Mouse (Mus musculus): ENCODE measurements around the gene H2-DMb2. TPM values are rescaled to one million over a fixed set of nuclear protein-coding genes. Genes with fewer than 3 reads are reported as not detected.

H2-DMb2 gene
- polyA plus RNA-seq, 1 experiment from 2014 or later, result not detected

DNA sequence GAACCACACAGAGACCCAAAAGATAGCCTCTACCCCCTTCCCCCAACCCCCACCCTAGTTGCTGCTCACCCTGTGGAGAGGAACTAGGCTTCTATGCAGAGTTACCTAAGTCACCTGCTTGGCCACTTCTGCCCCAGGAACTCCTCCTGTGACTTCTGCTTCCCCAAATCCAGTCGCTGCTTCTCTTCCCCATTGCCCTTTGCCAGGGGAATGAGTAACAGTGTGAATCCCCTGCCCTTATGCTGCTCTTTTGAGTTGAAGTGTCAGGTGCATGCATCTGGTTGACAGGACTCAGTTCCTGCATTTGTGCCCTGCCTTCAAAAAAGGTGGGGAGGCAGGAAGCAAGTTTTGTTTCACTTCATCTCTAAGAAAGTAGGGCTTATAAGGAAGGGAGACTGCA lies 31.0 kb downstream of the H2-DMb2 start:
- Histone ChIP-seq H3K9me3 (ENCODE audit: control insufficient read depth, low read length) (peaks cover 5% of the 10 kb centered on the region; the same call in 1 of the 2 replicates), H3K36me3 (ENCODE audit: control insufficient read depth, insufficient read depth, low read length) (no peaks in the 10 kb centered on the region), H3K9ac (ENCODE audit: low read depth, low read length) (no peak overlapping the region), H3K4me1 (replicated peaks; ENCODE audit: control insufficient read depth, insufficient read depth, low read length) (no peaks in the 10 kb centered on the region), H3K4me2 (replicated peaks; ENCODE audit: low read depth, low read length) (no peak overlapping the region), H3K27ac (ENCODE audit: low read depth, low read length) (no peak overlapping the region), H3K27me3 (ENCODE audit: control insufficient read depth, insufficient read depth, low read length) (no peaks in the 10 kb centered on the region), H3K4me3 (ENCODE audit: low read depth, low read length) (no peak overlapping the region)
- WGBS, result 79% methylated on average over 1 of the region's 1 CpGs
- DNase-seq (ENCODE audit: low spot score), result no peak
- no peak for ATAC-seq (ENCODE audit: low FRiP score)

DNA sequence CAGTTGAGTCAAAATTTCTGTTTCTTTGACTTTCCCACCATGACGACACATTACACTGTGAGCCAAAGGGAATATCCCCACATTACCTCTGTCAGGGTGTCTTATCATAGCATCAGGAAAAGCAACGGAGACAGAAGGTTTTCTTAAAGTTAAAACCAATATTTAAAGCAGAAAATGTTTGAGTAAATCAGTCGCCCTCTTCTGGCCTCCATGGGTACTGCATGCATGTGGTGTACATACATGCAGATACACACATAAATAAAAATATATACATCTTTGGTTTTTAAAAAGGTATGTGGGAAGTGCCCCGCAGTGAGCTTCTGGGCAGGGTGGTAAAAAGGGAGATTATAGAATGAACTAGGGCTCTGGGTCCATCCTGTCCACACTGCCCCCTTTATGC lies 34.1 kb downstream of the H2-DMb2 start:
- Histone ChIP-seq H3K27ac (ENCODE audit: low read depth, low read length) (no peak overlapping the region), H3K4me3 (ENCODE audit: low read depth, low read length) (no peak overlapping the region), H3K4me1 (replicated peaks; ENCODE audit: control insufficient read depth, insufficient read depth, low read length) (no peaks in the 10 kb centered on the region), H3K9ac (ENCODE audit: low read depth, low read length) (no peak overlapping the region), H3K36me3 (ENCODE audit: control insufficient read depth, insufficient read depth, low read length) (no peaks in the 10 kb centered on the region), H3K27me3 (ENCODE audit: control insufficient read depth, insufficient read depth, low read length) (no peaks in the 10 kb centered on the region; the same call in 1 of the 2 replicates), H3K4me2 (replicated peaks; ENCODE audit: low read depth, low read length) (no peak overlapping the region), H3K9me3 (ENCODE audit: control insufficient read depth, low read length) (peaks cover 5% of the 10 kb centered on the region; the same call in 1 of the 2 replicates)
- DNase-seq (ENCODE audit: low spot score) (peak; percentile 21), ATAC-seq (ENCODE audit: low FRiP score) (no peak)
- WGBS, result 67% methylated on average over 4 of the region's 4 CpGs

DNA sequence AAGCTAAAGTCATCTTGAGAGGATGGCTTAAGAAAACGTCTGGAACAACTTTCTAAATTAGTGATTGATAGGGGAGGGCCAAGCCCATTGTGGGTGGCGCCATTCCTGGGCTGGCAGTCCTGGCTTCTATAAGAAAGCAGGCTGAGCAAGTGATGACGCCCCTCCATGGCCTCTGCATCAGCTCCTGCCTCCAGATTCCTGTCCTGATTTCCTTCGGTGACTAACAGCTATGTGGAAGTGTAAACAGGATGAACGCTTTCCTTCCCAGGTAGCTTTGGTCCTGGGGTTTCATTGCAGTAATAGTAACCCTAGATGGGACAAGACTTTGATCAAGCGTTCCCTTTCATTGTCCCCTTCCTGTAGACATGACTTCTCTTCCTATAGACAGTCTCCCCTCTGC lies 35.9 kb downstream of the H2-DMb2 start:
- no peaks in the 10 kb centered on the region for H3K36me3 ChIP-seq (ENCODE audit: control insufficient read depth, insufficient read depth, low read length)
- 65% methylated on average over 6 of the region's 6 CpGs for WGBS
- H3K27ac ChIP-seq (ENCODE audit: low read depth, low read length), result no peak overlapping the region
- H3K4me2 ChIP-seq (replicated peaks; ENCODE audit: low read depth, low read length), result no peak overlapping the region
- no peak for DNase-seq (ENCODE audit: low spot score)
- H3K9ac ChIP-seq (ENCODE audit: low read depth, low read length), result no peak overlapping the region
- ATAC-seq (ENCODE audit: low FRiP score), result no peak
- H3K27me3 ChIP-seq (ENCODE audit: control insufficient read depth, insufficient read depth, low read length), result peaks cover 1% of the 10 kb centered on the region
- H3K4me3 ChIP-seq (ENCODE audit: low read depth, low read length), result no peak overlapping the region
- no peaks in the 10 kb centered on the region for H3K4me1 ChIP-seq (replicated peaks; ENCODE audit: control insufficient read depth, insufficient read depth, low read length)
- H3K9me3 ChIP-seq (ENCODE audit: control insufficient read depth, low read length), result peaks cover 5% of the 10 kb centered on the region; the same call in 1 of the 2 replicates

DNA sequence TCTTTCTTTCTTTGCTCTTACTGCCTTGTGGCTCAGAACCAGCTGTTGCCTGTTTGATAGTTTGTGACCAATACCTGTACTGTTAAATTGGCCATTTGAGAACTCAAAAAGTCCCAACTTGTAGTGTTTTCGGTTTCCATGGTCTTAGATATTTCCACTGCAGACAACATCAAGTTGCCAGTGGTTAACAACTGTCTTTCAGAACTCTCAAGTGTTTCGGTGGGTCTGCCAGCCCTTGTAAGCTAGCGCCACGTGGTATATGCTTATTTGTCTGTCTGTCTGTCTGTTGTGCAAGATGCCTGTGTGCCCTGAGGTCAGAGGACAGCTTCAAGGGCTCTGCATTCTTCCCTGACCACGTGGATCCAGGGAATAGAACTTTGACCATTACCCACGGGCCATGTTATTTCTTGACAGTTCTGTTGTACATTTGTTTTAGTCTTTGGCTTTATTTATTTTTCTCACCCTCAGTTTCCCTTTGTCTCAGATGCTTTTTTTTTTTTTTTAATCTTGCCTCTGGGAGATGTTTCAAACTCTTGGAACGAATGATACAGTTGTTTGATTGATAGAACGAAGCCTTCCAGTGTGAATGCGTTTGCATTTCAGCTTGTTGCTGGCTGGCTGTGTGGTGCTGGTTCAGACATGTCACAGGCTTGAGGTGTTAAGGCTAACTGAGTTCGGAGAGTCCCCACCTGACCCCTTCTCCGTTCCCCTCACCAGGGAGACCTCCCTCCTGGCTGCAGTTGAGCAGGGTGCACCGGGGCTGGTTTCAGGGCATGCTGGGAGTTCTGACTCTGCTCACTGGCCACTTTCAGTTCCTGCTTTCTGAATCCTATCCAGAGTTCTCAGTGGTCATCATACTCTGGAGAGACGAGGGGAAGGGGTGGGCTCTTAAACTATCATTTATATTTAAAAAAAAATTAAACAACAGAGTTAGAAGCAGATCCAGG lies 37.1 kb downstream of the H2-DMb2 start:
- no peak overlapping the region for H3K4me2 ChIP-seq (replicated peaks; ENCODE audit: low read depth, low read length)
- ATAC-seq (ENCODE audit: low FRiP score), result no peak
- WGBS, result 71% methylated on average over 13 of the region's 13 CpGs

DNA sequence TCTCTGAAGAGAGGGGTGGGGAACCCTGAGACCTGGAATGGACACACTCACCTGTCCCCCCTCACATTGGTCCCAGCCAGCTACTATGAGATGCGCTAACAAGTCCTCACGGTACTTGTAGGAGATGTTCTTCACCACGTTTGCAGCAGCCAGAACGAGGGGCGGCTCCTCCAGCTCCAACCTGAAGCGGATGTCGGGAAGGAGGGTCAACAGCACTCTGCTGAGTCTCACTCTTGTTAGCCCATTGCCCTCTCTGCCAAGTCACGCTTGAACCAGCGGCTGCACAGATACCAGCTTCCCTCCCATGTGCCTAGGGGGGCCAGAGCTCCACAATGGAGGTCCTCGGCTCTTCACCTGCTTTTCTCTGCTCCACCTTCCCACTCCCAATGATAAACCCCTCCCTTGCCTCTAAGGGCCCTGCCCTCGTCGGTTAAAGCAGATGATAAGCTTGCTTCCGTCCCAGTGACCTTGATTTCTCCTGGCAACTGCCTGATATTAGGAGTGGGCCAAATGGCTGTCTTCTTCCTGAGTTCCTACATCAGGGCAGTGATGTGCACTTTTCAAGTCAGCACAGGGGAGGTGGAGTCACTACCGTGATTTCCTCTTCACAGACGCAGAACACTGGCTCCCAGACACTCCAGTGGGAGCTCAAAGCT lies 40.6 kb downstream of the H2-DMb2 start:
- DNase-seq (ENCODE audit: low spot score) (no peak), ATAC-seq (ENCODE audit: low FRiP score) (no peak)
- no peak overlapping the region for H3K9ac ChIP-seq (ENCODE audit: low read depth, low read length)
- H3K4me3 ChIP-seq (ENCODE audit: low read depth, low read length), result no peak overlapping the region
- H3K4me2 ChIP-seq (replicated peaks; ENCODE audit: low read depth, low read length), result no peak overlapping the region
- H3K36me3 ChIP-seq (ENCODE audit: control insufficient read depth, insufficient read depth, low read length), result no peaks in the 10 kb centered on the region
- no peaks in the 10 kb centered on the region for H3K9me3 ChIP-seq (ENCODE audit: control insufficient read depth, low read length)
- peaks cover 7% of the 10 kb centered on the region for H3K4me1 ChIP-seq (replicated peaks; ENCODE audit: control insufficient read depth, insufficient read depth, low read length)
- WGBS, result 81% methylated on average over 15 of the region's 15 CpGs
- peaks cover 36% of the 10 kb centered on the region for H3K27me3 ChIP-seq (ENCODE audit: control insufficient read depth, insufficient read depth, low read length)
- H3K27ac ChIP-seq (ENCODE audit: low read depth, low read length), result no peak overlapping the region

More for the DNA sequence above, 37.1 kb downstream of the H2-DMb2 start:
- Histone ChIP-seq H3K27ac (ENCODE audit: low read depth, low read length) (no peak overlapping the region), H3K4me1 (replicated peaks; ENCODE audit: control insufficient read depth, insufficient read depth, low read length) (no peaks in the 10 kb centered on the region), H3K27me3 (ENCODE audit: control insufficient read depth, insufficient read depth, low read length) (peaks cover 6% of the 10 kb centered on the region), H3K9me3 (ENCODE audit: control insufficient read depth, low read length) (peaks cover 5% of the 10 kb centered on the region; the same call in 1 of the 2 replicates), H3K36me3 (ENCODE audit: control insufficient read depth, insufficient read depth, low read length) (no peaks in the 10 kb centered on the region), H3K4me3 (ENCODE audit: low read depth, low read length) (no peak overlapping the region), H3K9ac (ENCODE audit: low read depth, low read length) (no peak overlapping the region)
- no peak for DNase-seq (ENCODE audit: low spot score)

DNA sequence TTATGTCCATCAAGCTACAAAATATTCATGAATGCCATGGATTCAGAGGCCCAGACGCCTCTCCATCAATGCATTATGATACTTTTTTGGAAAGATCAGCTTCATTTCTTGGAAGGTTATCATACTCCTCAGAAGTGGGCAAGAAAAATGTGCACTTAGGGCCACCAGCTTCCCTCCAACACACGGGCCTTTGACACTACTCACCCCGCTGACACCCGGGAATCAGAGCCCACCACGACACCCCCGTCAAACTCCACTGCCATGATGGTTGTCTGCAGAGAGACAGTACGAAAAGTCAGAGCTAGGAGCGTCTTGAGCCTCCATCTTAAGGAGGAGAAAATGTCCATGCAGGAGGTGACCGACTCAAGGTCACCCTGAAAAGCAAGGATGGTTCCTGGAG lies 42.4 kb downstream of the H2-DMb2 start:
- ATAC-seq (ENCODE audit: low FRiP score) (no peak), DNase-seq (ENCODE audit: low spot score) (no peak)
- no peaks in the 10 kb centered on the region for H3K9me3 ChIP-seq (ENCODE audit: control insufficient read depth, low read length)
- WGBS, result 86% methylated on average over 9 of the region's 9 CpGs
- H3K9ac ChIP-seq (ENCODE audit: low read depth, low read length), result no peak overlapping the region
- H3K36me3 ChIP-seq (ENCODE audit: control insufficient read depth, insufficient read depth, low read length), result no peaks in the 10 kb centered on the region
- no peak overlapping the region for H3K4me3 ChIP-seq (ENCODE audit: low read depth, low read length)
- H3K4me2 ChIP-seq (replicated peaks; ENCODE audit: low read depth, low read length), result no peak overlapping the region
- peaks cover 49% of the 10 kb centered on the region for H3K27me3 ChIP-seq (ENCODE audit: control insufficient read depth, insufficient read depth, low read length)
- H3K27ac ChIP-seq (ENCODE audit: low read depth, low read length), result no peak overlapping the region
- peaks cover 7% of the 10 kb centered on the region for H3K4me1 ChIP-seq (replicated peaks; ENCODE audit: control insufficient read depth, insufficient read depth, low read length)

DNA sequence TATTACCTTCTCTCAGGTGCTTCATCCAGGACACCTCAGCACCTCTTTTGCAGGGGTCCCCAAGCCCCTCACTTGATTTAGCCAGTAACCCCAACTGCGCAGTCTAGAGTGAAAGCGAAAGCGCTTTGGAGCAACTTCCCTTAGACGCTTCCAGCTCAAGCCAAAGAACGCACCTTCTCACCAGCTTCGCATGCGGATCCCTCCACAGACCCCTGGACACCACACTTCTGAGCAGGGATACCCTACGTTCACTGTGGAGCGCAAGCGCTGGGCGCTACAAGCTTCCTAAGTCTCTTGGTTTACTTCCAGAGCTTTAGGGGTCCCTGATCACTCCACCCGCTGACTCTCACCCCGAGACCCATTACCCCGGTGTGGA lies 43.8 kb downstream of the H2-DMb2 start:
- peak overlapping the region; percentile 78 for H3K4me2 ChIP-seq (replicated peaks; ENCODE audit: low read depth, low read length)
- no peaks in the 10 kb centered on the region for H3K36me3 ChIP-seq (ENCODE audit: control insufficient read depth, insufficient read depth, low read length)
- DNase-seq (ENCODE audit: low spot score) (no peak), ATAC-seq (ENCODE audit: low FRiP score) (no peak; the same call in 1 of the 2 replicates)
- H3K27ac ChIP-seq (ENCODE audit: low read depth, low read length), result no peak overlapping the region
- peaks cover 49% of the 10 kb centered on the region for H3K27me3 ChIP-seq (ENCODE audit: control insufficient read depth, insufficient read depth, low read length)
- H3K4me1 ChIP-seq (replicated peaks; ENCODE audit: control insufficient read depth, insufficient read depth, low read length), result peaks cover 7% of the 10 kb centered on the region
- 3% methylated on average over 14 of the region's 14 CpGs for WGBS
- H3K9ac ChIP-seq (ENCODE audit: low read depth, low read length), result 0 out of 2 replicates have a peak overlapping the region, but pooled peaks have one; percentile 4
- peak overlapping the region; percentile 36 for H3K4me3 ChIP-seq (ENCODE audit: low read depth, low read length)
- no peaks in the 10 kb centered on the region for H3K9me3 ChIP-seq (ENCODE audit: control insufficient read depth, low read length)

DNA sequence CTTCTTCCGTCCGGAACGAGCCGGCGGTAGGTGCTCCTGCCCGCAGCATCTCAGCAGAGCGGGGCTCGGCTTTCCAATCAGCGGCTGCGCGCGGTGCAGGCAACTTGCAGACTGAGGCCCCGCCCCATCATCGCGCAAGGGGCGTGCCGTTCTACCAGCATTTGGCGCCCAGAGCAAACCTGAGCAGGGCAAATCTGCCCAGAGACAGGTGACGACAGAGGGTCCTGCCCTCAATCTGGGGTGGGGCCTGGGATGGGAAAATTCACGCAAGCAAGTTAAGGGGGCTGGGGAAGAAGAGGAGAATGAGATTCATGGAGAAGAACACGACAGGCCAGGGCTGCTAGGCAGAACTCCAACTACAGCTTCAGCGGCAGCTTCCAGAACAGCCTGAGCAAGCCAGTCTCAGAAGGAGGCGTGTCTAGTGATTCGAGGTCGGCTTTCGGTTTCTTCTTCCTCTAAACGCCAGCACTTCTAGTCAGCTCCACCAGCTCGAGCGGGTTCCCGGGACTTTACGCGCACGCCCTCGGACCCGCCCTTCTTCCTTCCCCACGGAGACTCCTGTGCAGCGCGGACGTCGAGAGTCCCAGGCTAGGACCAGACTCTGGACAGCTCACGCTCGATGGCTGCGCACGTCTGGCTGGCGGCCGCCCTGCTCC lies 44.3 kb downstream of the H2-DMb2 start, which contains the start of the genes Tap1 and Psmb9:
TSS of gene Tap1 (plus strand) at position 293 of the 656 bp plus-strand sequence.
TSS of gene Psmb9 (minus strand) at position 504 of the 656 bp plus-strand sequence.
- WGBS, result under 1% methylated on average over 46 of the region's 46 CpGs
- Histone ChIP-seq H3K27ac (ENCODE audit: low read depth, low read length) (no peak within 1 kb of the TSS), H3K27me3 (ENCODE audit: control insufficient read depth, insufficient read depth, low read length) (peaks cover 49% of the 10 kb centered on the region)

More for the DNA sequence above, 44.3 kb downstream of the H2-DMb2 start, which contains the start of the genes Tap1 and Psmb9:
- peak within 1 kb of the TSS; percentile 36 for H3K4me3 ChIP-seq (ENCODE audit: low read depth, low read length)
- H3K4me2 ChIP-seq (replicated peaks; ENCODE audit: low read depth, low read length), result peak within 1 kb of the TSS; percentile 78
- peak; percentile 92 for DNase-seq (ENCODE audit: low spot score)
- H3K4me1 ChIP-seq (replicated peaks; ENCODE audit: control insufficient read depth, insufficient read depth, low read length), result peaks cover 7% of the 10 kb centered on the region
- H3K9me3 ChIP-seq (ENCODE audit: control insufficient read depth, low read length), result no peaks in the 10 kb centered on the region
- peak within 1 kb of the TSS; percentile 23; the same call in 1 of the 2 replicates for H3K9ac ChIP-seq (ENCODE audit: low read depth, low read length)
- no peaks in the 10 kb centered on the region for H3K36me3 ChIP-seq (ENCODE audit: control insufficient read depth, insufficient read depth, low read length)
- ATAC-seq (ENCODE audit: low FRiP score), result peak; percentile 90
